Mouse (Mus musculus): ENCODE data around the gene Lpin2.

DNA sequence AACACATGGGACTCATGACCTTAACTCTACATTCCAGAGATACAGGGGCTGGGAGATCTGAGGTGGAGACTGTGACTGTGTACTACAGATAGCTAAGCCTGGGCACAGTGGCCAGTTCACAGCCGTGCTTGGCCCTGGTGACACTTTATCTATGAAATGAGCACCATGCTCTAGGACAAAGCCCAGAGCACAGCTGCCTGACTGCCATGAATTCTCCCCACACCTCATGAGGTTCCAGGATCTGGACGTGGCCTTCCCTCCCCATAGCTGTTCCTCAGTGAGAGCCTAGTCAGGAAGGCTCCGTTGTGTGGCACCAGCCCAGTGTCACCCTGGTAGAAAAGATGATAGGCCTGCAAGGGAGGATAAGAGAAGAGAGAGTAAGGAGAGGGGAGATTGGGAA is 86.2 kb downstream of the Lpin2 start:
- TF ChIP-seq CTCF (IDR thresholded peaks at IDR 0.05; ENCODE audit: borderline replicate concordance, insufficient read depth, low read length) (no peak), POLR2A (IDR thresholded peaks at IDR 0.05; ENCODE audit: low read depth, low read length) (no peak)
